Mouse (Mus musculus) heart, embryonic 10.5 days (tissue): ENCODE measurements around the gene Nucb1. TPM values are rescaled to one million over a fixed set of nuclear protein-coding genes. Genes with fewer than 3 reads are reported as not detected.
"Not testable (repeated sequence)": the region's sequence is repeated elsewhere in the genome, so short reads cannot be mapped to it uniquely, and the experiment has no call there.

Experiments
- DNase-seq: peaks from one replicate; pipeline ENCODE4 v3.0.0-alpha.2; 2017; ENCODE audit warnings: low spot score
- H3K27ac ChIP-seq: fragments of 300-500 bp; sonication (generic); 2 replicates; pipeline ENCODE4 v1.5.1; 2016; ENCODE audit warnings: mild to moderate bottlenecking
- H3K27me3 ChIP-seq: fragments of 300-500 bp; sonication (generic); 2 replicates; pipeline ENCODE4 v1.6.1; 2016; ENCODE audit warnings: mild to moderate bottlenecking; ENCODE audit not compliant: poor library complexity, insufficient read depth, severe bottlenecking
- H3K36me3 ChIP-seq: fragments of 300-500 bp; sonication (generic); 2 replicates; pipeline ENCODE4 v1.6.1; 2016; ENCODE audit warnings: mild to moderate bottlenecking, moderate library complexity
- H3K4me1 ChIP-seq: fragments of 300-500 bp; sonication (generic); 2 replicates; pipeline ENCODE4 v1.6.1; 2016; ENCODE audit warnings: mild to moderate bottlenecking
- H3K4me3 ChIP-seq: fragments of 300-500 bp; sonication (generic); 2 replicates; pipeline ENCODE4 v1.5.1; 2016; ENCODE audit warnings: mild to moderate bottlenecking, moderate library complexity
- H3K9me3 ChIP-seq: fragments of 300-500 bp; sonication (generic); 2 replicates; pipeline ENCODE4 v1.6.1; 2016; ENCODE audit warnings: mild to moderate bottlenecking, moderate library complexity
- WGBS: fragments of 180-500 bp; shearing (Covaris S2); methylation state at CpG from one replicate; pipeline ENCODE4 v1.1.7; 2016; 5-methylcytosine and 5-hydroxymethylcytosine counted together
- polyA plus RNA-seq: library from polyadenylated mRNA; unstranded; fragments of >200 nt; fragmentation: Nextera tagmentation; extraction: Ambion mirVana; gene quantifications from 2 replicates; pipeline ENCODE4 v1.2.1, GENCODE M21; 2016

The Nucb1 gene
- polyA plus RNA-seq, 1 experiment from 2014 or later = 163 TPM

DNA sequence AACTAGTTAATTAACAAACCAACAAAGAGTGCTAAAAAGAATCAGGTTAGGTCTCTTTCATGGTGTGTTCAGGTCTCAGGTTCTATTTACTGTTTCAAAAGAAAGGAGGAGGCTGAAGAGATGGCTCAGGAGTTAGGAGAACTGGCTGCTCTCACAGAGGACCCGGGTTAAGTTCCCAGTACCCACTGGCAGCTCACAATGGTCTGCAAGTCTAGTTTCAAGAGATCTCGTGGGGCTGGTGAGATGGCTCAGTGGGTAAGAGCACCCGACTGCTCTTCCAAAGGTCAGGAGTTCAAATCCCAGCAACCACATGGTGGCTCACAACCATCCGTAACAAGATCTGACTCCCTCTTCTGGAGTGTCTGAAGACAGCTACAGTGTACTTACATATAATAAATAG is 29.9 kb downstream of the Nucb1 start:
- not testable (repeated sequence) for H3K27me3 ChIP-seq, H3K4me1 ChIP-seq, H3K9me3 ChIP-seq, DNase-seq, H3K4me3 ChIP-seq, H3K27ac ChIP-seq, H3K36me3 ChIP-seq
- WGBS = 81% methylated on average over 3 of the region's 4 CpGs

DNA sequence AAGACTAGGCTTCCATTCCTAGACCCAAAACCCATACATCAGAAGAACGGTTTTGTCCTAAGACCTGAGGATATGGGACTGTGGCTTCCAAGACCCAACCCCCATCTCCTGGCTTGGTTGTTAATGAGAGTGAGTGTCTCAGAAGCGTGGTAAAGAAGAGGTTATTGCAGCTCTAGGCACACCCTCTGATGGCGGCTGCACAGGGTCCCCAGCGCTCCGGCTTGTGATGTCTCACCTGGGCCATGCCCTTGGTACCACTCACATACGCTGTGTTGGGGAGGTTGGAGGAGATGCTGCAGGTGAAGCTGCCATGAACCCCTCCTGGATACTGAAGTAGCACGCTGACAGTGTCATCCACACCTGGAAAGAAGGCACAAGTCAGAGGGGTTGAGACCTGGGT is 31.4 kb downstream of the Nucb1 start:
- no peaks in the 10 kb centered on the region for H3K27me3 ChIP-seq
- no peak overlapping the region for H3K27ac ChIP-seq
- no peaks in the 10 kb centered on the region for H3K9me3 ChIP-seq
- no peak overlapping the region for H3K4me3 ChIP-seq
- peaks cover 9% of the 10 kb centered on the region for H3K36me3 ChIP-seq
- 89% methylated on average over 7 of the region's 7 CpGs for WGBS
- H3K4me1 ChIP-seq = no peaks in the 10 kb centered on the region
- DNase-seq = no peak

DNA sequence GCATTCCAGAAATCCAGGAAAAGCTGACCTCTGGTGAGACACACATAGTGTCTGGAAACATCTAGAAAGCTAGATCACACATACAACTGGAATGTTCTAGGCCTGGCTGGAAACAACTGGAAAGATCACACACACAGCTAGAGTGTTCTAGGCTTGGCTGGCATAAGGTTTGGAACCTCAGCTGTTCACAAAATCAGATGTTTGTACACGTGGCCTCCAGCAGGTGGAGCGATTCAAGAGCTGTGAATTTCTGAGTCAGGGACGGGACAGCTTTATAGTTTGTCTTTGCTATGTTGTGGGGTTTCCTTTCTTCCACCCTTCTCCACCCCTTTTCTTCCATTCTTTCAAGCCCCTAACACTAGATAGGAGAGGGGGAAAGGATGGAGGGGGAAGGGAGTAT is 33.2 kb downstream of the Nucb1 start:
- Histone ChIP-seq H3K27ac (no peak overlapping the region), H3K4me3 (no peak overlapping the region), H3K27me3 (no peaks in the 10 kb centered on the region), H3K4me1 (no peaks in the 10 kb centered on the region), H3K36me3 (peaks cover 9% of the 10 kb centered on the region), H3K9me3 (no peaks in the 10 kb centered on the region)
- DNase-seq = no peak
- WGBS = 24% methylated on average over 3 of the region's 3 CpGs

DNA sequence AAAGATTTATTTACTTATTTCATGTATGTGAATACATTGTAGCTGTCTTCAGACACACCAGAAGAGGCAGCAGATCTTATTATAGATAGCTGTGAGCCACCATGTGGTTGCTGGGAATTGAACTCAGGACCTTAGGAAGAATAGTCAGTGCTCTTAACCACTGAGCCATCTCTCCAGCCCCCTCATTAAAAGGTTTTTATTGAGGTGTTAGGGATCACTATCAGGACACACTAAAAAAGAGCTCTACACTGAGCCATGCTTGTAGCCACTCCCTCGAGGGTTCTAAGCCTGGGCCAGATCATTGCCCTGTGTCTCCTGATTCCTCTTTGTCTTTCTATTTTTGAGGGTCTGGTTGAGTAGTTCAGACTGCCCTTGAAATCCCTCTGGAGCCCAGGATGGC is 33.8 kb downstream of the Nucb1 start:
- no peaks in the 10 kb centered on the region for H3K27me3 ChIP-seq
- no peak overlapping the region for H3K4me3 ChIP-seq
- DNase-seq = no peak
- H3K9me3 ChIP-seq = no peaks in the 10 kb centered on the region
- no peaks in the 10 kb centered on the region for H3K4me1 ChIP-seq
- 52% methylated on average over 1 of the region's 1 CpGs for WGBS
- no peak overlapping the region for H3K27ac ChIP-seq
- peaks cover 9% of the 10 kb centered on the region for H3K36me3 ChIP-seq

DNA sequence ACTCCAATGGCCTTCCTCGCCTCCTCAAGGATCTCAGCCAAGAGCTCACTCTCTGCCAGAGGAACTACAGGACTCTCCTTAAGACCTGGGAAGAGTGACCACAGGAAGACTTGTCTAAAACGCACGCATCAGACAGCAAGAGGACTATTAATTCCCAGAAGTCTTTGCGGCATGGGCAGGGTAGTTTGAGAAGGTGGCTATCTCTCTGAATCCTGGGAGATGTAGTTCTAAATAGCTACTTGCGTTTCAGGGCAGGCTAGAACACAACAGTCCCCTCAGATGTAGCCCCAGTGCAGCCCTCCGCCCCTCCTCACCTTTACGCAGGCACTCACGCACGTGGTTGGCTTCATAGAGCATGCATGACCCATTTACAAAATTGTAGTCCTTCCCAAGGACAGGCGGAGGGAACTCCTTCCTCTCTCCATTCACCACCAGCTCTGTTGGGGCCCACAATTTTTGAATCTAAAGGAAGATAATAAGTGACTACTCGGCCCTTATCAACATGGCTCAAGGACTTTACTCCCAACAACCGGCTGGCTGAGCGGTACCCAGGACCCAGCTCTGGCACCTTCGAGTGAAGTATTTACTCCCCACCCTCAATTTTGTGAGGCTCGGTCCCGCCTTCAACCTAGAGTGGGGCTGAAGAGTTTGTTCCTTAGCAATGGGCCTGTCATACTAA is 34.8 kb downstream of the Nucb1 start:
- DNase-seq = no peak
- Histone ChIP-seq H3K9me3 (no peaks in the 10 kb centered on the region), H3K4me3 (peak overlapping the region; percentile 49), H3K27me3 (no peaks in the 10 kb centered on the region), H3K27ac (peak overlapping the region; percentile 80), H3K36me3 (peaks cover 9% of the 10 kb centered on the region), H3K4me1 (no peaks in the 10 kb centered on the region)
- WGBS = 61% methylated on average over 16 of the region's 16 CpGs

DNA sequence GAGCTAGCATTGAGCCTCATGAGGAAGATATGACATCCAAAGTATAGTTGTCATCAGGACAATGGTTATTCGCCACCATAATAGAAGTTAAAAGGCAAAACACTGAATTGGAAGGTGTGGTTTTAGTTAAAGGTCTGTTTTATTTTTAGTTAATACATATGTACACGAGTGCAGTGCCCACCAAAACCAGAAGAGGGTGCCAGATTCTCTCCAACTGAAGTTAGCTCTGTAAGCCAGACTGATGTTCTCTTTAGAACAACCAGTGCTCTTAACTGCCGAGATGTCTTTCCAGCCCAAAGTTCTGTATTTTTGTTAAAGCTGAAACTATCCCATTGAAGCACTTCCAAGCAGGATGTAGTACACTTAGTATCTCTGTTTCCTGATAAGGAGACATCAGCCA is 39.3 kb downstream of the Nucb1 start:
- Histone ChIP-seq H3K27ac (no peak overlapping the region), H3K36me3 (no peaks in the 10 kb centered on the region), H3K4me3 (no peak overlapping the region), H3K27me3 (no peaks in the 10 kb centered on the region), H3K4me1 (peaks cover 12% of the 10 kb centered on the region), H3K9me3 (no peaks in the 10 kb centered on the region)
- DNase-seq = no peak
- WGBS = 9% methylated on average over 3 of the region's 3 CpGs

DNA sequence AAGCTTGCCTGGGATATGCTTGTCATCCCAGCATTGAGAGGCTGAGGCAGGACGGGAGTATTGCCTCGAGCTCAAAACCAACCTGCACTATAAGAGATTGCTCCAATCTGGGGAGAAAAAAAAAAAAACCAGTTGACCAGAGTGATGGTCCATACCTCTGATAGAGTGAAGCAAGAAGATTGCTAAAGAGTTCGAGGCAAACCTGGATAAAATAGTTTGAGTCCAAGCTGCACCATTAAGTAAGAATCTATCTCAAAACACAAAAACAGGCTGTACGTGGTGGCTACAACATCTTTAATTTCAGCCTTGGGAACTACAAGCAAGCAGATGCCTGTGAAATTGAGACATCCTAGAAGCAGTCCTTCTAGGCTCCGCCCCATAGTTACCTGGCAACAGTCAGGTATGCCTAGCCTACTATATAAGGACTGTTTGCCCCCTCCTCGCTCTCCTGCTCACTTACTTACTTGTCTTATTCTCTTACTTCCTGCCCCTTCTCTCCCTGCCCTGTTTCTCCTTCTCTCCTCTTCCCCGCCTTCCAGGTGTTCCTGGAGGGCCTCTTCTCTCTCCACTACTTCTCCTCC is 43.0 kb downstream of the Nucb1 start:
- H3K4me3 ChIP-seq = peak overlapping the region; percentile 95

DNA sequence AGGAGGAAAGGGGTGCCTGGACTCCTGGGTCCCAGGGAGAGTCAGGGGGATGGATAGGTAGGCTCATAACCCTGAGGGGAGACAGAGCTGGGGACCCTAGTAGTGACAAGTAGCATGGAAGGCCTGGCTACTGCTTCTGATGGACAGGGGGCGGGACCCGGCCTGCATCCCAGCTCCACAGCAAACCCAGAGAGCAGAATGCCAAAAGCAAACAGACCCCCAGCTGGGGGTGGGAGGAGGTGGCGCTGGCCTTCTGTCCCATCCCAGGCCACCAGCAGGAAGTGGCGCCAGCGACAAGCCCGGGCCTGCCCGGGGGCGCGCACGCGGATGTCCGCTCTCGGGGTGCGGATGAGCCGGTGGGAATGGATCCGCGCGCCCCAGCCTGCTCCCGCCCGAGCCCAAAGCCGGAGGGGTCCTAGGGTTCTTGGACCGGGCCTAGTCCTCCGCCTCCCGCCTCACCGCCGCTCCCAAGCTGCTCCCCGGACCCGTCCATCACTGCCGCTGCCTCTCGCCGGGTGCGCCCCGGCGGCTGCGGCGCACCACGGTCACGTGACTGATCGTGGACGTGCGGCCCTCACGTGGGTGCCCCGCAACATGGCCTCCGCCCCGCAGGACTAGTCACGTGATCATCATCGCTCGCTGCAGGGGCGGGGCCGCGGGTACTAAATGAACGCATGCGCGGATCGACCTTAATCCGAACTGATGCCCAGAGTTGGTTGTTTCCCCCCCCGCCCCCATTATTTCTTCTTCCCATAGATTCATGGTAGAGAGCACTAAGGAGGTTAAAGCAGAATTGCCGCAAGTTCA is 43.7 kb downstream of the Nucb1 start, which contains the start of gene Bax:
Bax (minus strand) TSS at position 616 of the 807 bp plus-strand sequence.
- Histone ChIP-seq H3K4me1 (peaks cover 27% of the 10 kb centered on the region), H3K4me3 (peak within 1 kb of the TSS; percentile 95), H3K27me3 (no peaks in the 10 kb centered on the region), H3K9me3 (no peaks in the 10 kb centered on the region), H3K27ac (peak within 1 kb of the TSS; percentile 96), H3K36me3 (peaks cover 39% of the 10 kb centered on the region)
- DNase-seq = peak; percentile 97
- 0% methylated on average over 58 of the region's 58 CpGs for WGBS

More for the DNA sequence above, 43.0 kb downstream of the Nucb1 start:
- Histone ChIP-seq H3K36me3 (peaks cover 33% of the 10 kb centered on the region), H3K9me3 (no peaks in the 10 kb centered on the region), H3K27me3 (no peaks in the 10 kb centered on the region), H3K4me1 (peaks cover 22% of the 10 kb centered on the region), H3K27ac (peak overlapping the region; percentile 96)
- WGBS = 26% methylated on average over 7 of the region's 7 CpGs
- no peak for DNase-seq

DNA sequence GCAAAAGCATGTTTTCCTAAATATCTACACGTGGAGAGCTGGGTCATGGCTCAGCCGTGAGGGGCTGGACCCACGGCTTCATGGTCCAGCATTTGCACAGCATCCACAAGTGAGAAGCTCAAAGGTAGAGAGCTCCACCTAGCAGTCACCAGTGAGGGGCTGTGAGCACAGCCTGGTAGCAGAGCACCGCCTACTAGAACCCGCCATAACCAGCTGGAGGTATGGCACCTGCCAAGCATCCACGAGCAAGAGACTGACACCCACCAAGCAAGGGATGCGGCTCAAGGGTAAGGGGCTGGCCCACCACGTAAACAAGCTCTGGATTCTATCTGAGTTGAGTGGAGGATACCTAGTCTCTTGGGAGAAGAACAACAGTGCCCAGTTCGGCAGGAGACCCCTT is 44.7 kb downstream of the Nucb1 start:
- WGBS = 81% methylated on average over 9 of the region's 9 CpGs
- no peaks in the 10 kb centered on the region for H3K9me3 ChIP-seq
- H3K27ac ChIP-seq = peak overlapping the region; percentile 96
- H3K36me3 ChIP-seq = peaks cover 43% of the 10 kb centered on the region
- H3K27me3 ChIP-seq = no peaks in the 10 kb centered on the region
- H3K4me1 ChIP-seq = peaks cover 36% of the 10 kb centered on the region
- DNase-seq = no peak
- peak overlapping the region; percentile 95 for H3K4me3 ChIP-seq

DNA sequence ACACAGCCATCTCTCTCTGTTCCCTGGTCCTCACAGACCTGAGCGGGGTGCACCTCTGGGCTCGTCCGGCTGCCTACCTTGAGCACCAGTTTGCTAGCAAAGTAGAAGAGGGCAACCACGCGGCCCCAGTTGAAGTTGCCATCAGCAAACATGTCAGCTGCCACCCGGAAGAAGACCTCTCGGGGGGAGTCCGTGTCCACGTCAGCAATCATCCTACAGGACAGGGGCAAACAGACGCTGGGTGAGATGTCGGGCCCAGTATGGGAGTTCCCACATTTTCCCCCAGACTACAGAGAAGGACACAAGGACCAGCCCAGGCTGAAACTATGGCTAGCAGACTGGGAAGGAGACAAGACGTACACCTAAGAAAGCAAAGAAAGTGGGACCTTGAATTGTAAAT is 45.1 kb downstream of the Nucb1 start:
- WGBS = 92% methylated on average over 12 of the region's 12 CpGs
- DNase-seq = no peak
- peak overlapping the region; percentile 95 for H3K4me3 ChIP-seq
- H3K27me3 ChIP-seq = no peaks in the 10 kb centered on the region
- no peaks in the 10 kb centered on the region for H3K9me3 ChIP-seq
- peaks cover 40% of the 10 kb centered on the region for H3K4me1 ChIP-seq
- H3K36me3 ChIP-seq = peaks cover 46% of the 10 kb centered on the region
- H3K27ac ChIP-seq = 0 out of 2 replicates have a peak overlapping the region, but pooled peaks have one; percentile 96

DNA sequence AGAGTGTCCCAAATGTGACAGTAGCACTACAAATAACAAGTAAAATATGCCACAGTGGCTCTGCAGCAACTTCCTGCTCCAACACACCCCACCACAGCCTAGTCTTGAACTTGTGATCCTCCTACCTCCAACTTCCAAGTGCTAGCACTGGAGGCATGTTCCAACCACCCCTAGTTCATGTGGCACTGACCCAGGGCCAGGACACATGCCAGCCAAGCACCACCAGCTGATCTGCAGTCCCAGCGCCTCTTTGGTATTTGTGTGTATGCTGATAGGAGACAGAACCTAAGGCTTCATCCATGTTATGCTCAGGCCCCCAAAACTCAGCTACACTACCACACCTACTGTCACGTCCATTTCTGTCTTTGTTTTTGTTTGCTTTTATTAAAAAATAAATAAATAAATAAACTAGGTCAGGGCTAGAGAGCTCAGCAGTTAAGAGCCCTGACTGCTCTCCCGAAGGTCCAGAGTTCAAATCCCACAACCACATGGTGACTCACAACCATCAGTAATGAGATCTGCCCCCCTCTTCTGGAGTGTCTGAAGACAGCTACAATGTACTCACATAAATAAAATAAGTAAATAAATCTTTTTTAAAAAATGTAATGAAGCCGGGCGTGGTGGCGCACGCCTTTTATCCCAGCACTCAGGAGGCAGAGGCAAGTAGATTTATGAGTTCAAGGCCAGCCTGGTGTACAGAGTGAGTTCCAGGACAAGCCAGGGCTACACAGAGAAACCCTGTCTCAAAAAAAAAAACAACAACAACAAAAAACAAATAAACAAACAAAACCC is 46.0 kb downstream of the Nucb1 start:
- H3K27me3 ChIP-seq = no peaks in the 10 kb centered on the region
- H3K27ac ChIP-seq = no peak overlapping the region
- 91% methylated on average over 7 of the region's 7 CpGs for WGBS
- DNase-seq = no peak
- peaks cover 42% of the 10 kb centered on the region for H3K4me1 ChIP-seq
- no peaks in the 10 kb centered on the region for H3K9me3 ChIP-seq
- H3K4me3 ChIP-seq = no peak overlapping the region
- peaks cover 46% of the 10 kb centered on the region for H3K36me3 ChIP-seq

DNA sequence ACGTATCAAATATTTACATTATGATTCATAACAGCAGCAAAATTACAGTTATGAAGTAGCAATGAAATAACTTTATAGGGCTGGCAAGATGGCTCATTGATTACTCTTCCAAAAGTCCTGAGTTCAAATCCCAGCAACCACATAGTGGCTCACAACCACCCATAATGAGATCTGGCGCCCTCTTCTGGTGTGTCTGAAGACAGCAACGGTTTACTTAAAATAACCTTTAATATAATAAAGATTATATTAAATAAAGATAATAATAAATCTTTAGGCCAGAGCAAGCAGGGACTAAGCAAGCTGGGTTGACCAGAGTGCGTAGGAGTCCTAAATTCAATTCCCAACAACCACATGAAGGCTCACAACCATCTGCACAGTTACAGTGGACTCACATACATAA is 47.3 kb downstream of the Nucb1 start:
- Histone ChIP-seq H3K4me1 (peaks cover 48% of the 10 kb centered on the region), H3K36me3 (peaks cover 56% of the 10 kb centered on the region)
- DNase-seq, H3K4me3 ChIP-seq, H3K27me3 ChIP-seq, H3K9me3 ChIP-seq, H3K27ac ChIP-seq: not testable (repeated sequence)
- 82% methylated on average over 4 of the region's 4 CpGs for WGBS
